Mouse (Mus musculus): Measurements from ENCODE around the gene Ces2b.

- TF ChIP-seq POLR2A (IDR thresholded peaks at IDR 0.05; ENCODE audit: extremely low read depth, insufficient read depth, low read length) = no peak
- TF ChIP-seq CTCF (IDR thresholded peaks at IDR 0.05; ENCODE audit: low read depth, low read length) = no peak
Measured at GRCm38 (mm10) chr8:104841360-104842078, 10.1 kb downstream of the Ces2b start.
